In genomic region chr5:28118531-28118925, GRCm38 (mm10) we compare ENCODE assay signal across 10 mouse cellular contexts. TPM values are rescaled to one million over a fixed set of nuclear protein-coding genes. Genes with fewer than 3 reads are reported as not detected.
DNase-seq lines count a peak whose midpoint lies in the region; ATAC-seq and TF ChIP-seq lines count a peak whose summit lies in the region.
"Had no signal": no experiment of that assay in that cellular context is flagged by ENCODE, and none has a peak within 500 bp of the region (broad histone marks: within the 10 kb centered on the region; RNA-seq: fewer than 3 reads in every experiment).

No protein-coding gene starts in this region.

- TF ChIP-seq CTCF in midbrain, postnatal 0 days (IDR thresholded peaks at IDR 0.05), result no peak

- no peak overlapping the region for H3K27ac ChIP-seq in kidney, embryonic 14.5 days (ENCODE audit: low read depth, low read length)
- H3K27ac ChIP-seq in embryonic facial prominence, embryonic 11.5 days (replicated peaks; ENCODE audit: low read depth, low read length), result no peak overlapping the region
- no peak overlapping the region for H3K27ac ChIP-seq in intestine, embryonic 14.5 days (ENCODE audit: low read depth)
- peak overlapping the region; percentile 65; the same call in 1 of the 2 replicates for H3K27ac ChIP-seq in midbrain, postnatal 0 days (ENCODE audit: low read depth, low read length)
- H3K27ac ChIP-seq: left cerebral cortex, adult 2 months had no signal

- H3K9me3 ChIP-seq in kidney, embryonic 14.5 days (ENCODE audit: control insufficient read depth, low read length), result no peaks in the 10 kb centered on the region
- H3K9me3 ChIP-seq in embryonic facial prominence, embryonic 11.5 days (replicated peaks; ENCODE audit: control insufficient read depth, low read length), result no peaks in the 10 kb centered on the region
- H3K9me3 ChIP-seq in intestine, embryonic 14.5 days (ENCODE audit: control insufficient read depth, low read length), result no peaks in the 10 kb centered on the region
- no peaks in the 10 kb centered on the region for H3K9me3 ChIP-seq in midbrain, postnatal 0 days (ENCODE audit: low read length)

- 0% methylated on average over 19 of the region's 19 CpGs for whole genome bisulfite sequencing in kidney, embryonic 14.5 days
- 1% methylated on average over 19 of the region's 19 CpGs for WGBS in embryonic facial prominence, embryonic 11.5 days
- under 1% methylated on average over 19 of the region's 19 CpGs for WGBS in intestine, embryonic 14.5 days
- 1% methylated on average over 19 of the region's 19 CpGs for WGBS in midbrain, postnatal 0 days

- ATAC-seq in kidney, embryonic 14.5 days (ENCODE audit: low FRiP score, low TSS enrichment), result no peak
- ATAC-seq in embryonic facial prominence, embryonic 11.5 days (replicated peaks; ENCODE audit: insufficient number of reproducible peaks, low FRiP score, low TSS enrichment, low read depth), result no peak
- ATAC-seq in intestine, embryonic 14.5 days (replicated peaks; ENCODE audit: low FRiP score, low TSS enrichment, low read depth), result no peak
- no peak for ATAC-seq in midbrain, postnatal 0 days (ENCODE audit: low FRiP score)
- ATAC-seq in granulocyte monocyte progenitor cell, adult 5-6 weeks (replicated peaks; ENCODE audit: poor library complexity, severe bottlenecking), result no peak
- ATAC-seq: Patski had no signal

- H3K36me3 ChIP-seq in kidney, embryonic 14.5 days (ENCODE audit: control insufficient read depth, insufficient read depth, low read length), result no peaks in the 10 kb centered on the region
- H3K36me3 ChIP-seq in embryonic facial prominence, embryonic 11.5 days (replicated peaks; ENCODE audit: control insufficient read depth, insufficient read depth, low read depth, low read length), result no peaks in the 10 kb centered on the region
- no peaks in the 10 kb centered on the region for H3K36me3 ChIP-seq in intestine, embryonic 14.5 days (ENCODE audit: control insufficient read depth, insufficient read depth, low read length)
- H3K36me3 ChIP-seq in midbrain, postnatal 0 days (ENCODE audit: insufficient read depth, low read length), result no peaks in the 10 kb centered on the region

- H3K4me1 ChIP-seq in kidney, embryonic 14.5 days (ENCODE audit: control insufficient read depth, insufficient read depth, low read length), result peaks cover 3% of the 10 kb centered on the region; the same call in 1 of the 2 replicates
- peaks cover 3% of the 10 kb centered on the region for H3K4me1 ChIP-seq in embryonic facial prominence, embryonic 11.5 days (ENCODE audit: control insufficient read depth, insufficient read depth, low read length)
- H3K4me1 ChIP-seq in intestine, embryonic 14.5 days (replicated peaks; ENCODE audit: control insufficient read depth, insufficient read depth, low read length), result no peaks in the 10 kb centered on the region; the same call in 1 of the 2 replicates
- no peaks in the 10 kb centered on the region for H3K4me1 ChIP-seq in midbrain, postnatal 0 days (ENCODE audit: insufficient read depth, low read length)

- no peak overlapping the region for H3K9ac ChIP-seq in kidney, embryonic 14.5 days (ENCODE audit: low read depth, low read length)
- no peak overlapping the region for H3K9ac ChIP-seq in embryonic facial prominence, embryonic 11.5 days (replicated peaks; ENCODE audit: low read length)
- no peak overlapping the region for H3K9ac ChIP-seq in intestine, embryonic 14.5 days (ENCODE audit: low read length)
- peak overlapping the region; percentile 54 for H3K9ac ChIP-seq in midbrain, postnatal 0 days (replicated peaks; ENCODE audit: low read length, poor library complexity, severe bottlenecking)

- peak overlapping the region; percentile 35 for H3K4me3 ChIP-seq in kidney, embryonic 14.5 days (ENCODE audit: low read length)
- H3K4me3 ChIP-seq in embryonic facial prominence, embryonic 11.5 days (ENCODE audit: low read depth, low read length), result peak overlapping the region; percentile 27
- peak overlapping the region; percentile 8 for H3K4me3 ChIP-seq in intestine, embryonic 14.5 days (ENCODE audit: low read depth, low read length)
- peak overlapping the region; percentile 35 for H3K4me3 ChIP-seq in midbrain, postnatal 0 days (ENCODE audit: low read depth, low read length)

- H3K4me2 ChIP-seq in kidney, embryonic 14.5 days (replicated peaks; ENCODE audit: low read depth, low read length), result peak overlapping the region; percentile 48
- peak overlapping the region; percentile 26 for H3K4me2 ChIP-seq in embryonic facial prominence, embryonic 11.5 days (ENCODE audit: low read depth, low read length)
- H3K4me2 ChIP-seq in intestine, embryonic 14.5 days (ENCODE audit: low read length), result peak overlapping the region; percentile 14
- peak overlapping the region; percentile 59 for H3K4me2 ChIP-seq in midbrain, postnatal 0 days (ENCODE audit: low read depth, low read length, poor library complexity, severe bottlenecking)

- H3K27me3 ChIP-seq in kidney, embryonic 14.5 days (ENCODE audit: control insufficient read depth, insufficient read depth, low read length), result peaks cover 62% of the 10 kb centered on the region
- peaks cover 58% of the 10 kb centered on the region for H3K27me3 ChIP-seq in embryonic facial prominence, embryonic 11.5 days (ENCODE audit: control insufficient read depth, insufficient read depth, low read length)
- peaks cover 80% of the 10 kb centered on the region for H3K27me3 ChIP-seq in intestine, embryonic 14.5 days (replicated peaks; ENCODE audit: control insufficient read depth, insufficient read depth, low read length)
- H3K27me3 ChIP-seq in midbrain, postnatal 0 days (ENCODE audit: insufficient read depth, low read length), result peaks cover 22% of the 10 kb centered on the region; the same call in 1 of the 2 replicates

- no peak for DNase-seq in kidney, adult 11 months
- no peak for DNase-seq in embryonic facial prominence, embryonic 11.5 days (ENCODE audit: low spot score)
- no peak for DNase-seq in intestine, embryonic 14.5 days (ENCODE audit: low spot score)
- no peak for DNase-seq in midbrain, postnatal 0 days (ENCODE audit: low spot score)
- no peak for DNase-seq in left cerebral cortex, adult 11 months (ENCODE audit: low spot score)
- DNase-seq in spleen, postnatal 10 days (ENCODE audit: low spot score in 2 of 2), result no peak

RNA-seq across cellular contexts. Expression of gene En2, which starts 47.0 kb away (rescaled TPM):
- 0.10 and 0.27 TPM in 2 replicates for polyA plus RNA-seq in kidney, embryonic 14.5 days (2014; fragmentation: Nextera tagmentation; extraction: Ambion mirVana)
- polyA plus RNA-seq in embryonic facial prominence, embryonic 11.5 days (2014; fragmentation: Nextera tagmentation; extraction: Ambion mirVana), result 0.22 TPM in 1 of 2 replicates, not detected in the other
- polyA plus RNA-seq in intestine, embryonic 14.5 days (2014; fragmentation: Nextera tagmentation; extraction: Ambion mirVana), result not detected in 2 replicates
- total RNA-seq in midbrain, postnatal 0 days (2014; rRNA removed), result 49.5 and 62.0 TPM in 2 replicates
- polyA plus RNA-seq in midbrain, postnatal 0 days (2015; fragmentation: Nextera tagmentation; extraction: Ambion mirVana), result 0.86 and 1.0 TPM in 2 replicates
- total RNA-seq in granulocyte monocyte progenitor cell, adult 5-6 weeks (2014; fragmentation: Nextera tagmentation), result not detected in 2 replicates
- total RNA-seq in granulocyte monocyte progenitor cell, adult 5-6 weeks (2017), result not detected in 2 replicates

RNA-seq across cellular contexts. Expression of gene Insig1, which starts 47.4 kb away (rescaled TPM):
- 40.9 and 68.4 TPM in 2 replicates for polyA plus RNA-seq in kidney, embryonic 14.5 days (2014; fragmentation: Nextera tagmentation; extraction: Ambion mirVana)
- 89.2 and 95.2 TPM in 2 replicates for polyA plus RNA-seq in embryonic facial prominence, embryonic 11.5 days (2014; fragmentation: Nextera tagmentation; extraction: Ambion mirVana)
- 119 and 158 TPM in 2 replicates for polyA plus RNA-seq in intestine, embryonic 14.5 days (2014; fragmentation: Nextera tagmentation; extraction: Ambion mirVana)
- 131 and 164 TPM in 2 replicates for total RNA-seq in midbrain, postnatal 0 days (2014; rRNA removed)
- polyA plus RNA-seq in midbrain, postnatal 0 days (2015; fragmentation: Nextera tagmentation; extraction: Ambion mirVana), result 90.6 and 97.9 TPM in 2 replicates
- 10.4 and 12.1 TPM in 2 replicates for total RNA-seq in granulocyte monocyte progenitor cell, adult 5-6 weeks (2014; fragmentation: Nextera tagmentation)
- total RNA-seq in granulocyte monocyte progenitor cell, adult 5-6 weeks (2017), result 32.9 and 34.2 TPM in 2 replicates
